In genomic region chr5:124299307-124299706, GRCm38 (mm10) we compare ENCODE assay signal across 8 mouse cellular contexts. TPM values are rescaled to one million over a fixed set of nuclear protein-coding genes. Genes with fewer than 3 reads are reported as not detected.
DNase-seq lines count a peak whose midpoint lies in the region; ATAC-seq and TF ChIP-seq lines count a peak whose summit lies in the region.
"Not testable (repeated sequence)": the region's sequence is repeated elsewhere in the genome, so short reads cannot be mapped to it uniquely, and the experiment has no call there.

No protein-coding gene starts in this region.

- not testable (repeated sequence) for H3K4me2 ChIP-seq in limb, embryonic 14.5 days (replicated peaks; ENCODE audit: low read depth, low read length, severe bottlenecking); midbrain, embryonic 14.5 days (ENCODE audit: low read length)

- not testable (repeated sequence) for ATAC-seq in limb, embryonic 14.5 days (ENCODE audit: low FRiP score, low read depth); midbrain, embryonic 14.5 days (ENCODE audit: low FRiP score, low TSS enrichment)

- not testable (repeated sequence) for H3K4me1 ChIP-seq in limb, embryonic 14.5 days (ENCODE audit: control insufficient read depth, insufficient read depth, low read length); midbrain, embryonic 14.5 days (ENCODE audit: control insufficient read depth, insufficient read depth, low read length); thymus, adult 2 months (replicated peaks; ENCODE audit: control insufficient read depth, insufficient read depth, low read length)

- intact Hi-C loops in heart, postnatal 14 days (cut with DNase I) = not testable (repeated sequence)

- DNase-seq in A20 (ENCODE audit: low read depth, low spot score) (peak; percentile 41), MEL-GATA-1-ER (ENCODE audit: extremely low read depth, low read depth) (peak; percentile 12)
- peak; percentile 56 for DNase-seq in brain, adult 2 months (ENCODE audit: low read depth, low spot score)
- peak; percentile 50 for DNase-seq in embryo, embryonic 11 days
- peak; percentile 10 to 43 for DNase-seq in heart, postnatal 14 days
- DNase-seq in limb, embryonic 14.5 days (ENCODE audit: low spot score) = peak; percentile 11
- DNase-seq in midbrain, embryonic 14.5 days = peak; percentile 68
- peak; percentile 14 for DNase-seq in thymus, adult 2 months

- not testable (repeated sequence) for TF ChIP-seq POLR2A in limb, embryonic 14.5 days (IDR thresholded peaks at IDR 0.05; ENCODE audit: borderline replicate concordance, extremely low read depth, insufficient read depth, insufficient read length); thymus, adult 2 months (IDR thresholded peaks at IDR 0.05; ENCODE audit: control insufficient read depth, extremely low read depth, insufficient read depth, low read length, poor library complexity)

- H3K27ac ChIP-seq in limb, embryonic 14.5 days (replicated peaks; ENCODE audit: low read depth, low read length); midbrain, embryonic 14.5 days (replicated peaks; ENCODE audit: low read depth, low read length); thymus, adult 2 months (ENCODE audit: control insufficient read depth, insufficient read depth, low read length): not testable (repeated sequence)

- peaks cover 48% of the 10 kb centered on the region for H3K36me3 ChIP-seq in limb, embryonic 14.5 days (ENCODE audit: control insufficient read depth, insufficient read depth, low read length)
- peaks cover 66% of the 10 kb centered on the region for H3K36me3 ChIP-seq in midbrain, embryonic 14.5 days (ENCODE audit: control insufficient read depth, insufficient read depth, low read length)
- H3K36me3 ChIP-seq in thymus, adult 2 months (ENCODE audit: control insufficient read depth, insufficient read depth, low read length) = peaks cover 51% of the 10 kb centered on the region

- not testable (repeated sequence) for TF ChIP-seq CTCF in thymus, adult 2 months (IDR thresholded peaks at IDR 0.05; ENCODE audit: borderline replicate concordance, control insufficient read depth, extremely low read depth, insufficient read depth, low read length, poor library complexity)

- not testable (repeated sequence) for H3K9me3 ChIP-seq in limb, embryonic 14.5 days (ENCODE audit: control insufficient read depth, low read length); midbrain, embryonic 14.5 days (ENCODE audit: control insufficient read depth, low read length)

- not testable (repeated sequence) for H3K27me3 ChIP-seq in limb, embryonic 14.5 days (ENCODE audit: control insufficient read depth, insufficient read depth, low read length); midbrain, embryonic 14.5 days (ENCODE audit: control insufficient read depth, insufficient read depth, low read length); thymus, adult 2 months (ENCODE audit: control insufficient read depth, insufficient read depth, low read length)

- H3K4me3 ChIP-seq in limb, embryonic 14.5 days (replicated peaks; ENCODE audit: low read length); midbrain, embryonic 14.5 days (replicated peaks; ENCODE audit: low read depth, low read length); thymus, adult 2 months (ENCODE audit: control insufficient read depth, insufficient read depth, low read length): not testable (repeated sequence)

- 62% methylated on average over 4 of the region's 4 CpGs for WGBS in limb, embryonic 14.5 days
- WGBS in midbrain, embryonic 14.5 days = 67% methylated on average over 3 of the region's 4 CpGs
- 77% methylated on average over 3 of the region's 4 CpGs for WGBS in thymus, adult 2 months

- H3K9ac ChIP-seq in limb, embryonic 14.5 days (ENCODE audit: low read depth, low read length, severe bottlenecking); midbrain, embryonic 14.5 days (replicated peaks; ENCODE audit: low read length): not testable (repeated sequence)

RNA-seq across cellular contexts. Expression of gene Mphosph9, which starts 28.5 kb away (rescaled TPM):
- total RNA-seq in heart, postnatal 14 days (2021) = 1 to 10 TPM; 6.0 to 6.8 TPM
- polyA plus RNA-seq in limb, embryonic 14.5 days (2012; rRNA removed) = 10.2 and 11.0 TPM in 2 replicates
- polyA plus RNA-seq in limb, embryonic 14.5 days (2014; fragmentation: Nextera tagmentation; extraction: Ambion mirVana) = 9.5 and 12.2 TPM in 2 replicates
- 11.7 and 16.8 TPM in 2 replicates for polyA plus RNA-seq in midbrain, embryonic 14.5 days (2014; fragmentation: Nextera tagmentation; extraction: Ambion mirVana)
- polyA plus RNA-seq in thymus, adult 2 months (2012; rRNA removed) = 16.2 and 19.6 TPM in 2 replicates

RNA-seq across cellular contexts. Expression of gene 2810006K23Rik, which starts 28.6 kb away (rescaled TPM):
- 10 to 100 TPM; 11.7 to 11.9 TPM for total RNA-seq in heart, postnatal 14 days (2021)
- 11.8 and 12.3 TPM in 2 replicates for polyA plus RNA-seq in limb, embryonic 14.5 days (2012; rRNA removed)
- 9.7 and 10.4 TPM in 2 replicates for polyA plus RNA-seq in limb, embryonic 14.5 days (2014; fragmentation: Nextera tagmentation; extraction: Ambion mirVana)
- 9.1 and 10.6 TPM in 2 replicates for polyA plus RNA-seq in midbrain, embryonic 14.5 days (2014; fragmentation: Nextera tagmentation; extraction: Ambion mirVana)
- polyA plus RNA-seq in thymus, adult 2 months (2012; rRNA removed) = 5.7 and 6.4 TPM in 2 replicates

RNA-seq across cellular contexts. Expression of gene Pitpnm2, which starts 49.7 kb away (rescaled TPM):
- 10 to 100 TPM; 47.9 to 52.4 TPM for total RNA-seq in heart, postnatal 14 days (2021)
- 37.1 and 49.5 TPM in 2 replicates for polyA plus RNA-seq in limb, embryonic 14.5 days (2012; rRNA removed)
- 8.2 and 10.0 TPM in 2 replicates for polyA plus RNA-seq in limb, embryonic 14.5 days (2014; fragmentation: Nextera tagmentation; extraction: Ambion mirVana)
- polyA plus RNA-seq in midbrain, embryonic 14.5 days (2014; fragmentation: Nextera tagmentation; extraction: Ambion mirVana) = 10.7 and 11.6 TPM in 2 replicates
- polyA plus RNA-seq in thymus, adult 2 months (2012; rRNA removed) = 279 and 356 TPM in 2 replicates

Comparison
In these comparisons a context has a peak if more than half of its experiments do, and no peak if none do; other contexts are left out.
1. DNase-seq: peak in every context shown above with its lines; median percentile 68 in midbrain, embryonic 14.5 days; 56 in brain, adult 2 months; 50 in embryo, embryonic 11 days; 41 in A20; 26 in heart, postnatal 14 days; 14 in thymus, adult 2 months; 12 in MEL-GATA-1-ER; 11 in limb, embryonic 14.5 days.